Mouse (Mus musculus): ENCODE data around the gene Rtl8a.
"Not testable (repeated sequence)": the region's sequence is repeated elsewhere in the genome, so short reads cannot be mapped to it uniquely, and the experiment has no call there.

Gene Rtl8a

DNA sequence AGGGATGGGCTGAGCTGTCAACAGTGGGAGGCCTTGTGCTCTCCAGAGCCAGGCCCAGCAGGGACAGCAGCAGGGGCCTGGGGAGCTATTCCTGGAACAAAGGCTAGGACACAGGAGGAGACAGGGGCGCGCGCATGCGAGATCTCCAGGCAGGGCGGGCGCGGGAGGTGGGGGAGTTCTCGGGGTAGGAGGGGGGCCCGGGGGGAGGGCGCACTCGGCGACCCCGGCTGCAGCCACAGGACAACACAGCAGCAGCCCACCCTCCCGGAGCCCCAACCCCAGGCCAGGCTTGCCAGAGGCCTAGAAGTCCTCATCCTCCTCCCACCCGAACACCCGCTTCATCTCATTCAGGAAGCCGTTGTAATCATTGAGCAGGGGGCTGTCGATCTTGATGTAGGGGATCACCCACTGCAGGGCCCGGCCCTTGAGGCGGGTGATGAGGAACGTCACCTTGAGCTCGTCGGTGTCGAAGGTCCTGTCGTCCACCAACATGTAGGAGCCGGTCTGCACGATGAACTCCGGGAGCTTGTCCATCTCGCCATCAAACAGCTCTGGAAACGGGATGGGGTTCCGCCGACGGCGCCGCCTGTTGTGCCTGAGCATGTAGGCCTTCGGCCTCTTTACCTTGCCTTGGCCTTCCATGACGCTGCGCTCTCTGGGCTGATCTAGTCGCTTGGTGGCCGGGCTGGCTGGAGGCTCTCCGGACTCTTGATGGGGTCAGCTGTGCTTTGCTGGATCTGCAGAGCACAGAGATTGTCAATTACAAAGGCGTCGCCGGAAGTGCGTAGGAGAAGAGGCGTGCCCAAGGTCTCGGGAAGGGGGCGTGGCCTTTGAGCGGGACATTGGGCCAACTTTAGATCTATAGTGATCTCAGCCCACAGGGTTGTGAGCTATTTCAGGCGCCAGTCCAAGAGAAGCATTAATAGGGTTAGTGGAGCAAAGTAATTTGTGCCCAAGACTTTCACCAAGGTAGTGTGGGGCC is at the start of gene Rtl8a:
Rtl8a (minus strand) TSS at position 703 of the 982 bp plus-strand sequence.
- in situ Hi-C loops (cut with MboI; ENCODE audit: low pct_unique_long_range_greater_than_20kb in 1 of 2, low sequenced_read_pairs in 2 of 2, unreplicated experiment in 1 of 2): not testable (repeated sequence)

GRCm38 (mm10) chrX:53693141-53693540 is 49.7 kb upstream of the Rtl8a start:
- in situ Hi-C loops (cut with MboI; ENCODE audit: low pct_unique_long_range_greater_than_20kb in 1 of 2, low sequenced_read_pairs in 2 of 2, unreplicated experiment in 1 of 2): no loop called here

DNA sequence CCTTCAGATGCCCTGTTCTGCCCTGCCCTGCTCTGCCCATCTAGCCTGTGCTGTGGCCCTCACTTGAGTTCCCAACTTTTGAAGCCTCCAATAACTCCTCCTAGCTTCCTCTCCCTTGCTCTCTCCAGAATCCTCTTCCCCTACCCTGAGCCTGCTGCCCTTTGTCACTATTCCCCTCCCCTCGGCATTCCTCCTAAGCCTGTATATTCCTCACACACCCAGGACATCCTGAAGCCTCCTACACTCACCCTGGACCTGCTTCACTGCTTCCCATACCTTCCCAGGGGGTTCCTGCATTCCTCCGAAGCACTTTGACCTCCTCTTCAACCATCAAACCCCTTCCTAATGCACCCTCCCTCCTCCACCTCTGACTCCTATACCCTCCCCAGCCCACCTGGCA is 48.6 kb upstream of the Rtl8a start:
- in situ Hi-C loops (cut with MboI; ENCODE audit: low pct_unique_long_range_greater_than_20kb in 1 of 2, low sequenced_read_pairs in 2 of 2, unreplicated experiment in 1 of 2): no loop called here

DNA sequence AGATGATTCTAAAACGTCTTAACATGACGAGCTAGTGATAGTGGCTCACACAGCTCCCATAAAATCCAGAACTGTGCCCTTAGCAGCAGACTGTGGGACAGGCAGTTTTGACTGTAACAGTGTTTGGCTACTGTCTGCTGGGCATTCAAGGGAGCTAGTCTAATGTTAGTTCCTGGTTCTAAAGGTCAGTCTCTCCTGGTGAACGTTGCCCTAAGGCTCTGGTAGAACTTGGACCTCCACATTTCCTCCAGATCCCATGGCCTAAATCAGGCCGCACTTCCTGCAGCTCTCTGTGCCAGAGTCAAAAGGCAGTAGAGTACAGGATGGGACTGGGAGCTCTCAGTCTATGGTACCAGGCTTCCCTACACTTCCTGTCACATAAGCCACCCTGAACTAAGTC is 41.2 kb upstream of the Rtl8a start:
- in situ Hi-C loops (cut with MboI; ENCODE audit: low pct_unique_long_range_greater_than_20kb in 1 of 2, low sequenced_read_pairs in 2 of 2, unreplicated experiment in 1 of 2): not testable (repeated sequence)

DNA sequence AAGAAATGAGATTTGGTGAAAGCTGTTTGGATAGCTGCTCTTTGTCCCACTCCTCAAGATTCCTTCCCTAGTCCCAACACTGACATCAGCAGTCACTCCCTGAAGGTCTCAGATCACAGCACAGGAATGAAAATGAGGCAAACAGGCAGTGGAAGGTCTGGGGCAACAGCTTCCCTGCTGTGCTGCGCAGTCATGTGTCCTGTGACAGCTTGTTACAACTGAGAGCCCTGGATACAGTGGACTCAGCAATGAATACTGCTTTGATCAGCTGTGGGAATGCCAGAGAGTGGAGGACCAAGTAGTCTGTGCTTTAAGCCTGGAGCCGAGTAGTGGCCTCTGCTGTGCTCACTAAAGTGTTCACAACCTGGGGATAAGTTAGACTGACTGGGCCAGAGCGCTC is 39.2 kb upstream of the Rtl8a start:
- in situ Hi-C loops (cut with MboI; ENCODE audit: low pct_unique_long_range_greater_than_20kb in 1 of 2, low sequenced_read_pairs in 2 of 2, unreplicated experiment in 1 of 2): not testable (repeated sequence)

GRCm38 (mm10) chrX:53676943-53677342 is 33.5 kb upstream of the Rtl8a start:
- in situ Hi-C loops (cut with MboI; ENCODE audit: low pct_unique_long_range_greater_than_20kb in 1 of 2, low sequenced_read_pairs in 2 of 2, unreplicated experiment in 1 of 2): not testable (repeated sequence)

DNA sequence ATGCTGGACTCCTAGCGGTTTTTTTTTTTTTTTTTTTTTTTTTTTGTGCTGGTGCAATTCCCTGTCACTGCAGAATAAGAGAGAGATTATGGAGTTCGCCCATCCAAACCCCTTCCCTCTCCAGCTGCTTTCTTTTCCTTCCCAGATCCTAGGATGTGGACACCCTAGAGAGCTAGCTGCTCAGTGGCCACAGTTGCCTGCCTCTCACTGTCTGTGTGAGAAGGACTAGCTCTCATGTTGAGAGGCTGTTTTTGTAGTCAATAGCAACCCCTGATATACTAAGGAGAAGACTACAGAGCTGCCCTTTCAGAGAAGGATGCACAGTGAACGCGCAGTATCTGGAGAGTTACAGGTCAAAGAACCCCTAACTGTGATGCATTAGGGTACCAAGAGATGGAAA is 27.2 kb upstream of the Rtl8a start:
- in situ Hi-C loops (cut with MboI; ENCODE audit: low pct_unique_long_range_greater_than_20kb in 1 of 2, low sequenced_read_pairs in 2 of 2, unreplicated experiment in 1 of 2): not testable (repeated sequence)

GRCm38 (mm10) chrX:53670294-53670693 is 26.8 kb upstream of the Rtl8a start, which contains the start of gene Rtl8b:
Rtl8b (minus strand) TSS chrX:53670408.
- in situ Hi-C loops (cut with MboI; ENCODE audit: low pct_unique_long_range_greater_than_20kb in 1 of 2, low sequenced_read_pairs in 2 of 2, unreplicated experiment in 1 of 2): no loop called here

- in situ Hi-C loops (cut with MboI; ENCODE audit: low pct_unique_long_range_greater_than_20kb in 1 of 2, low sequenced_read_pairs in 2 of 2, unreplicated experiment in 1 of 2): not testable (repeated sequence)
These were observed 26.2 kb upstream of the Rtl8a start for GRCm38 (mm10) chrX:53669557-53670270.

DNA sequence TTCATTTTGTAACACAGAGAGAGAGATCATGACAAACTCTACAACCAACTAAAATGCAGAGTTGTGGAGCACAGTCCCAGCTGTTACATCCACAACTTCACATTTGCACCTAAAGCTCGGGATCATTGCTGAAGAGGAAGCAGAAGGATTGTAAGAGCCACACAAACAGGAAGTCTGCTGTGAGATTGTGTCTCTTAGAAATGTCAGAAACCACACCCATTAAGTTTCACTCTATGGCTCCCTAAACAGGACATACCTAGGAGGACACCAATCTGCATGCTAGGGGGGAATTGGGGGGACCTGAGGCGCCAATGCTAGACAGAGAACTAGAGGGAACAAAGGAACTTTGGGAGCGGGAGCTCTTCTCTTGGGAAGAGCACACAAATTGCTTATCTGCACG is 9.4 kb upstream of the Rtl8a start:
- in situ Hi-C loops (cut with MboI; ENCODE audit: low pct_unique_long_range_greater_than_20kb in 1 of 2, low sequenced_read_pairs in 2 of 2, unreplicated experiment in 1 of 2): not testable (repeated sequence)

DNA sequence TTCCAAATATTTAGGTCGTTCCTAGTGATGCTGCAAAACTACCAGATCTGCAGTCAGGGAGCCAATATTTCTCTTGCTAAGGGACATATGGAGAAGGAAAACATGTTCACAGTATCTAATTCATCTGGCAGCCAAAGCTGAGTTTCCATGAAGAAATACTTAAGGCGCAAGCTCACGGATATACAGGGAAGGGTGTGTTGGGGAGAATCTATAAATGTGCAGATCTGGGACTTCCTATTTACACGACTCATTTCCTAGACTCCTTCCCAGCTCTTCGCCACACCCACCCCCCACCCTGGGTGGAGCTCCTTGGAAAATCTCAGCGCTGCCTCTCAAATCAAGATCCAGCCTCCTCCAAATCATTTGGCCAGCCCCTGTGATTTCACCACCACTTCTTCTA is 2.4 kb upstream of the Rtl8a start:
- in situ Hi-C loops (cut with MboI; ENCODE audit: low pct_unique_long_range_greater_than_20kb in 1 of 2, low sequenced_read_pairs in 2 of 2, unreplicated experiment in 1 of 2): no loop called here

DNA sequence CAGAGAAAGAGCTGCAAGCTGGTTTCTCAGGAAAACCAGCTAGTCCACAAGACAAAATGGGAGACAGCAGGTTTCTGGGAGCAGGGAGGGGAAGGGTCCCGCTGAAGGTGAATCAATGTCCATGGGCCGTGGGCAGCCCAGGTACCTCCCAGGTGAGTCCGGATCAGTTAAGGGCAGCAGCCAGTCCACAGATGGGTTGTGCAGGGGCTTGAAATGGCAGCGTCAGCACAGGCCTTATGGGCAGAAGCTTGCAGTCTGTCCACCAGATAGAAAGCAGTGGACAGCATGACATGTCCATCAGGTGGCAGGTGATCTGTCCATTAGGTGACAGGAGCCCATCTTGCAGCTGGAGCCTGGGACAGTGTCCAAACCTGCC is 890 bp downstream of the Rtl8a start:
- in situ Hi-C loops (cut with MboI; ENCODE audit: low pct_unique_long_range_greater_than_20kb in 1 of 2, low sequenced_read_pairs in 2 of 2, unreplicated experiment in 1 of 2): not testable (repeated sequence)

DNA sequence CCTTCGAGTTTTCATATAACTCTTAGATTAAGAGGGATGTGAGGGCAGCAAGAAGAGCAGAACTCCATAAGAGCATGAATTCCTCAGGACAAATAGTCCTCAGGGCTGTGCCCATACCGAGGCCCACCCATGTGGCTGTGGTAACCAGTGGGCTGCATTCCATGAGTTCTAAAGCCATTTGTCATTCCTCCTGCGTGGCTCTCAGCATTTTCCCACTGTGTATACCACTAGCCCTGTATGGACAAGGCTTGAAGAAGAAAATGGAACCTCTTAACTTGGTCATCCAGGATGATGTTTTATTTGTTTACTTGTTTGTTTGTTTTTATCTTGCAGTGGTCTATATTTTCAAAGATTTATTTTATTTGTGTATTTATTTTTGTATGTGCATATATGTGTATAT is 5.4 kb downstream of the Rtl8a start:
- in situ Hi-C loops (cut with MboI; ENCODE audit: low pct_unique_long_range_greater_than_20kb in 1 of 2, low sequenced_read_pairs in 2 of 2, unreplicated experiment in 1 of 2): not testable (repeated sequence)

DNA sequence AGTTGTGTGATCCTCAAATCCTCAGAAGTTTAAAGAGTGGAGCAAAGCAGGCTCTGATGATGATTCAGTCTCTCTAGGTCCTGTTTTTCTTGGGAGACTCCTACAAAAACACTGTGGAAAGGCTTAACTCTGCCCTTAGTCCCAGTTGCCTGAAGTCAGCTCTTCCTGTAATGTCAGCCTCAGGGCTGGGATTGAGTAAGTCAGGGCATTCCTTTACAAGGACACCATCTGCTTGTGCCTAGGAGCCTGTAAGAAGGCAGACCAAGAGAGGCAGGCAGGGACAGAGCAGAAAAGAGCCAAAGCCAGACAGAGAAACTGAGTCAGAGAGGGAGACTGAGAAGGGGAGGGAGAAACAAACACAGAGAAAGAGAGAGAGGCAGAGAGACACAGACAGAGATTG is 32.1 kb downstream of the Rtl8a start:
- in situ Hi-C loops (cut with MboI; ENCODE audit: low pct_unique_long_range_greater_than_20kb in 1 of 2, low sequenced_read_pairs in 2 of 2, unreplicated experiment in 1 of 2): not testable (repeated sequence)

- in situ Hi-C loops (cut with MboI; ENCODE audit: low pct_unique_long_range_greater_than_20kb in 1 of 2, low sequenced_read_pairs in 2 of 2, unreplicated experiment in 1 of 2): no loop called here
These were observed 32.9 kb downstream of the Rtl8a start for GRCm38 (mm10) chrX:53610571-53610970.

GRCm38 (mm10) chrX:53608879-53609278 is 34.6 kb downstream of the Rtl8a start, which contains the start of gene Gm14597:
Gm14597 (minus strand) TSS chrX:53608979.
- in situ Hi-C loops (cut with MboI; ENCODE audit: low pct_unique_long_range_greater_than_20kb in 1 of 2, low sequenced_read_pairs in 2 of 2, unreplicated experiment in 1 of 2): not testable (repeated sequence)

DNA sequence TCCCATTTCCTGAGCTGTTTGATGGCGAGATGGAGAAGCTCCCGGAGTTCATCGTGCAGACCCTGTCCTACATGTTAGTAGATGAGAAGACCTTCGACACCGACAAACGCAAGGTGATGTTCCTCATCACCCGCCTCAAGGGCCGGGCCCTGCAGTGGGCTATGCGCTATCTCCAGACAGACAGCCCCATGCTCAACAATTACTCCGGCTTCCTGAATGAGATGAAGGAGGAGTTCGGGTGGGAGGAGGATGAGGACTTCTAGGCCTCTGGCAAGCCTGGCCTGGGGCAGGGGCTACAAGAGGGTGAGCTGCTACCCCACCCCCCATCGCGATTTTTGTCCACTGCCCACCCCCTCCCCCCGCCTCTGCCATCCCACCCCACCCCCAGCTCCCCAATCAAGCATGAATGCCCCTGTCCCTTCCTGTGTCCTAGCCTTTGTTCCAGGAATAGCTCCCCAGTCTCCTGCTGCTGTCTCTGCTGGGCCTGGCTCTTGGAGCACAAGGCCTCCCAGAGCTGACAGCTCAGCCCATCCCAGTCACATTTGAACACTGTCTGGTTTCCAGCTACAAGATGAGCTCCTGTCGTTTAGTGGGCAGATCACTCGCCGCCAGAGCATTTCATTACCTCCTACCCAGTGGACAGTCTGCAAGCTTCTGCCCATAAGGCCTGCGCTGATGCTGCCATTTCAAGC is 35.2 kb downstream of the Rtl8a start:
- in situ Hi-C loops (cut with MboI; ENCODE audit: low pct_unique_long_range_greater_than_20kb in 1 of 2, low sequenced_read_pairs in 2 of 2, unreplicated experiment in 1 of 2): no loop called here

DNA sequence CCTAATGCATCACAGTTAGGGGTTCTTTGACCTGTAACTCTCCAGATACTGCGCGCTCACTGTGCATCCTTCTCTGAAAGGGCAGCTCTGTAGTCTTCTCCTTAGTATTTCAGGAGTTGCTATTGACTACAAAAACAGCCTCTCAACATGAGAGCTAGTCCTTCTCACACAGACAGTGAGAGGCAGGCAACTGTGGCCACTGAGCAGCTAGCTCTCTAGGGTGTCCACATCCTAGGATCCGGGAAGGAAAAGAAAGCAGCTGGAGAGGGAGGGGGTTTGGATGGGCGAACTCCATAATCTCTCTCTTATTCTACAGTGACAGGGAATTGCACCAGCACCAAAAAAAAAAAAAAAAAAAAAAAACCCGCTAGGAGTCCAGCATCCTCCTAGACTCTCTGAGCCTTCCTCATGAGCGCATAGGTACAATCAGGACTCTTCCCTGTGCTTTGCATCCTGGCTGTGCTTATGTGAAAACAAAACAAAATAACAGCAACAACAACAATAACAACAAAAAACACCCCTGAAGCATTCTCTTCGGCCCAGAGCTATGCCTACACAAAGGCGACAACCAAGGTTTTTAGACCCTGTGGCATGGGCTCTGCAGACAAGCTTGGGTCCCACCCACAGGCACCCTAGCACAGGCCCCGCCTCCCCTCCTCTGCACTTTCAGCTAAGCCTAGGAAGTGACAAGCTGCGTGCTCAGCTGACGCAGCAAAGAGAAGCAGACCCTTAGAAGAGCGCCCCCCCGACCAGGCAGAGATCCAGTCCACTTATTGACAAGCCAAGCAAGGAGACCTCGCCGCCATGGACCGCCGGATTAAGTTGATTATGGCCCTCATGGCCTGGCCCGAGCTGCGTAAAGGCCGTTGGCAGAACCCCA is 36.0 kb downstream of the Rtl8a start, which contains the start of gene Rtl8c:
Rtl8c (plus strand) TSS at position 791 of the 880 bp plus-strand sequence.
- in situ Hi-C loops (cut with MboI; ENCODE audit: low pct_unique_long_range_greater_than_20kb in 1 of 2, low sequenced_read_pairs in 2 of 2, unreplicated experiment in 1 of 2): no loop called here
